Mouse (Mus musculus): ENCODE results near the gene Gbp6. TPM values are rescaled to one million over a fixed set of nuclear protein-coding genes. Genes with fewer than 3 reads are reported as not detected.

The Gbp6 gene
- total RNA-seq, 2 experiments from 2014 or later = 1.4 to 1.9 TPM

Other genes with a start within 250 kb of the Gbp6 start
- gene Gbp9, start 154.2 kb downstream of the Gbp6 start, total RNA-seq (2021) = 1 to 10 TPM; 8.5 to 9.1 TPM
- under 1 TPM; 0.43 to 0.50 TPM for gene Gbp8, start 154.2 kb downstream of the Gbp6 start, total RNA-seq (2021)
- gene Gbp4, start 154.1 kb downstream of the Gbp6 start, total RNA-seq (2021) = 1 to 10 TPM; 4.6 to 7.1 TPM
- gene Gbp10, start 54.2 kb downstream of the Gbp6 start, total RNA-seq (2021) = not detected
- not detected for gene Gm43302, start within 50 bp of the Gbp6 start, total RNA-seq (2021)
- 10 to 100 TPM; 20.6 to 21.3 TPM for gene Lrrc8b, start 122.1 kb upstream of the Gbp6 start, total RNA-seq (2021)
- gene Lrrc8c, start 225.7 kb upstream of the Gbp6 start, total RNA-seq (2021) = 10 to 100 TPM; 46.3 to 51.6 TPM

Data from heart, postnatal 4 days (tissue).